Comparison of ENCODE assay signal across 21 mouse cellular contexts in genomic region chr9:121656322-121656721, GRCm38 (mm10). TPM values are rescaled to one million over a fixed set of nuclear protein-coding genes. Genes with fewer than 3 reads are reported as not detected.
"Had no signal": no experiment of that assay in that cellular context is flagged by ENCODE, and none has a peak within 500 bp of the region (broad histone marks: within the 10 kb centered on the region; RNA-seq: fewer than 3 reads in every experiment).

No protein-coding gene starts in this region.

- H3K27ac ChIP-seq: liver, embryonic 15.5 days; lung, embryonic 15.5 days; macrophage; midbrain, embryonic 12.5 days; neural tube, embryonic 13.5 days had no signal

- DNase-seq: liver, postnatal 0 days; lung, adult 2 months; lung, postnatal 14 days; midbrain, embryonic 14.5 days; right cerebral cortex, postnatal 14 days; spleen, adult 18-20 months; thymus, adult 18-20 months; thymus, postnatal 14 days; thymus, postnatal 36 days had no signal

- ATAC-seq: liver, postnatal 0 days; lung, postnatal 0 days had no signal

- H3K9me3 ChIP-seq: liver, embryonic 15.5 days; lung, embryonic 15.5 days; megakaryocyte, embryonic 14.5 days; midbrain, embryonic 12.5 days; neural tube, embryonic 13.5 days had no signal

- H3K4me3 ChIP-seq: liver, embryonic 15.5 days; lung, embryonic 15.5 days; megakaryocyte, embryonic 14.5 days; midbrain, embryonic 12.5 days; neural tube, embryonic 13.5 days had no signal

- H3K4me2 ChIP-seq: liver, embryonic 15.5 days; lung, embryonic 15.5 days; midbrain, embryonic 12.5 days; neural tube, embryonic 13.5 days had no signal

- H3K36me3 ChIP-seq: liver, embryonic 15.5 days; lung, embryonic 15.5 days; midbrain, embryonic 12.5 days; neural tube, embryonic 13.5 days had no signal

- H3K4me1 ChIP-seq: liver, embryonic 15.5 days; megakaryocyte, embryonic 14.5 days; midbrain, embryonic 12.5 days had no signal

- H3K9ac ChIP-seq: liver, embryonic 15.5 days; liver, postnatal 0 days; lung, embryonic 15.5 days; midbrain, embryonic 12.5 days; neural tube, embryonic 13.5 days had no signal

RNA-seq across cellular contexts. Expression of gene Lyzl4, which starts 14.4 kb away (rescaled TPM):
- total RNA-seq: megakaryocyte progenitor cell, adult 5-6 weeks; midbrain, postnatal 0 days; monocyte, adult 5-6 weeks; neutrophil, adult 5-6 weeks had no signal
- polyA plus RNA-seq: liver, embryonic 15.5 days; lung, embryonic 15.5 days; lung, postnatal 0 days; midbrain, embryonic 12.5 days; midbrain, embryonic 14.5 days; midbrain, postnatal 0 days; neural tube, embryonic 11.5 days; neural tube, embryonic 13.5 days had no signal
